Mouse (Mus musculus) heart, embryonic 10.5 days (tissue): ENCODE data around the gene Gm28230. TPM values are rescaled to one million over a fixed set of nuclear protein-coding genes. Genes with fewer than 3 reads are reported as not detected.

ENCODE experiments used
- DNase-seq: peaks from one replicate; pipeline ENCODE4 v3.0.0-alpha.2; 2017; ENCODE audit warnings: low spot score
- H3K27ac ChIP-seq: fragments of 300-500 bp; sonication (generic); 2 replicates; pipeline ENCODE4 v1.5.1; 2016; ENCODE audit warnings: mild to moderate bottlenecking
- H3K27me3 ChIP-seq: fragments of 300-500 bp; sonication (generic); 2 replicates; pipeline ENCODE4 v1.6.1; 2016; ENCODE audit warnings: mild to moderate bottlenecking; ENCODE audit not compliant: poor library complexity, insufficient read depth, severe bottlenecking
- H3K36me3 ChIP-seq: fragments of 300-500 bp; sonication (generic); 2 replicates; pipeline ENCODE4 v1.6.1; 2016; ENCODE audit warnings: mild to moderate bottlenecking, moderate library complexity
- H3K4me1 ChIP-seq: fragments of 300-500 bp; sonication (generic); 2 replicates; pipeline ENCODE4 v1.6.1; 2016; ENCODE audit warnings: mild to moderate bottlenecking
- H3K4me3 ChIP-seq: fragments of 300-500 bp; sonication (generic); 2 replicates; pipeline ENCODE4 v1.5.1; 2016; ENCODE audit warnings: mild to moderate bottlenecking, moderate library complexity
- H3K9me3 ChIP-seq: fragments of 300-500 bp; sonication (generic); 2 replicates; pipeline ENCODE4 v1.6.1; 2016; ENCODE audit warnings: mild to moderate bottlenecking, moderate library complexity
- WGBS: fragments of 180-500 bp; shearing (Covaris S2); methylation state at CpG from one replicate; pipeline ENCODE4 v1.1.7; 2016; 5-methylcytosine and 5-hydroxymethylcytosine counted together
- polyA plus RNA-seq: library from polyadenylated mRNA; unstranded; fragments of >200 nt; fragmentation: Nextera tagmentation; extraction: Ambion mirVana; gene quantifications from 2 replicates; pipeline ENCODE4 v1.2.1, GENCODE M21; 2016

Gm28230 gene
- polyA plus RNA-seq, 1 experiment from 2014 or later, result 0.35 TPM

DNA sequence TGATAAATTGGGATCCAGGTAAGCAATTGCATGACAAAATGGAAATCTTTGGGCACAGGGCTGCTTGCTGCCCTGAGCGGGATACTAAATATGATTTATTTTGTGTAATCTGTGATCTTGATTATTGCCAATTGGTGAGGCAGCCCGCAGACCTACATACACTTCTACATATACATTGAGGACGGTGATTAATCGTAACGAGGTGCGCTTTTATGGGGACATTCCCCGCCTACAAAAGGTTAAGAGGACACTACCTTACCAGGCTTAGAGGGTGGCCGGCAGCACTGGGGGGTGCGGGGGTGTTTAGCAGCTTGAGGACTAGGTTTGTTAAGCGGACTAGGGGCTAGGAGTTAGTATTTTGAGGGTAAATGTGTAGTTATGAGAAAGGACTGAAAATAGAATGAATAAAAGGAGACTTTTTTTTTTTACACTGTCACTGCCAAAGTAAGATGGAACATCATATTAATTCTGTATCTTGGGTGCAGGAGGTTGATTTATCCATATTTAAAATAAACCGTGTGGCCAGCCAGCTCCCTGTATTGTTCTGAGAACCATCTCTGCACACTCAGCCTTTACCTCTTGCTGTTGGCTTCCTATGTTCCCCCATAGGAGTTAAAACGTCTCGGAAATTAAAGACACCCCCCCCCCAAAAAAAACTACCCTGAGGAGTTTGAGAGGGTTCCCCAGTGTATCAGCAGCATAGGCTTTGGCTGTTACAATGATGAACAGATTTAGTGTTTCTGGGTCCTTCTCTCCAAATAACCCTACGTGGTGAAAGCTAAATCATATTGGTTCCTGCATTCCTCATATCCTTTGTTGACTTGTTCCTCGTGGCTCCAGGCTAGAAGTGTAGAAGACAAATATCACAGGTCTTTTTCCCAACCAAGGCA lies 10.4 kb downstream of the Gm28230 start:
- 4% methylated on average over 15 of the region's 15 CpGs for WGBS
- no peak for DNase-seq
- Histone ChIP-seq H3K4me1 (peaks cover 33% of the 10 kb centered on the region), H3K4me3 (peak overlapping the region; percentile 45), H3K36me3 (no peaks in the 10 kb centered on the region), H3K27ac (no peak overlapping the region), H3K27me3 (peaks cover 100% of the 10 kb centered on the region), H3K9me3 (no peaks in the 10 kb centered on the region)

DNA sequence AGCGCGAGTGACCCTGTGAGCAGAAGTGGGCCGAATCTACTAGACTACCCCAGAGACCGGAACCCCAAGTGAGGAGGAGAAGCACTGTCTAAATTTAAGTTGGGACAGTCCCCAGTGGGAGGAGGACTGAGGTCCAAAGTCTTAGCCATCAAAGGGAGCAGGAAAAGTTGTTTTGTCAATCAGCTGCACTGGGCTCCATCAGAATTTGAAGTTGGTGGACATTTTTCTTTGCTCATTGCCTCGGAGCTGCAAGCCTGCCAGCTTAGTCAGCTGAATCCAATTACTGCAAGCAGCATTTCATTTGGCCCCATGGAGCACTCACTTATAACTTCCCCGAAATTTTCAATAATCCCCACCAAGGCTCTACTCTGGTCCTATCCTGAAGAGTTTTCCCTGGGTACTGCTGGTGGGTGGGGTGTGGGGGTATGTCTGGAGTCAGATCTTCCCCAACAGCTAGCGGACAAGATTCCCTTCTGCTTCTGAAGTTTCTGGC lies 11.1 kb downstream of the Gm28230 start:
- Histone ChIP-seq H3K27ac (no peak overlapping the region), H3K36me3 (no peaks in the 10 kb centered on the region), H3K4me1 (peaks cover 31% of the 10 kb centered on the region), H3K9me3 (no peaks in the 10 kb centered on the region), H3K4me3 (no peak overlapping the region), H3K27me3 (peaks cover 100% of the 10 kb centered on the region)
- no peak for DNase-seq
- WGBS, result 3% methylated on average over 7 of the region's 7 CpGs

DNA sequence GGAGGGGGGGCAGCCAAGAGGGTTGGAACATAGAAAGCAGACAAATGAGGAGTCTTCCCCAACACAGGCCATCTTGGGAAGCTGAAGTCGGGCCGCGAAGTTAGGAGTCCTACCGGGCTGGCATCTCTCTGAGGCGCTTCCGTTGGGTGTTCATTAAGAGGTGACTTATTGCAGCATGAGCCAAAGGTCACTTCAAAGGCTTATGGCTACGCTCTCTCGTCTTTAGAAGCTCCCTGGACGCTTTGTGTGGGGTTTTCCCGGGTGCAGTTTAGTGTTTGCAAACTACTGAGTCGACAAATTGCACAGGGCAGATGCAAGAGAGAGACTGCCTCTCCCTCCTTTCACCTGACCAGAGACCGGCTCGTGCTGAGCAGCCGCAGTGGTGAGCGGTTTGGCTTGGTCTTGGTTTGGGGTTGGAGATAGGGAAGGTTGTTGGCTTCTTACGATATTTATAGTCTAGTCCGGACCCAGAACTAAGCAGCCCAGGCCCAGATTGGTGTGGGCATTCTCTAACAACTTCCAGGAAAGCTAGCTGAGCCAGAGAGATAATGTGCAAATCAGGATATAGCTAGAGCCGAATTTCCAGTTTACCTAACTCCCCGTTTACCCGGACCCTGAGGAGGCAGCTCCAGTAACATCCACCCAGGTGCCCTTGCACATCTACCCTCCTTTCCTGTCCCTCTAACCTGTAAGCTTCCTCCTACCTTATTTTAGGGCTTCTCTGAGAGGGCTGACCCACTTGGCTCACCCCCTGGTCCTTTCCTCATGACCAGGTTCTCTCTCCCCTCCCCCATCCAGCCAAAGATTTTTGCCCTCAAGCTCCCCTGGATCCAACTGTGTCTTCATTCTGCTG lies 12.3 kb downstream of the Gm28230 start:
- peaks cover 26% of the 10 kb centered on the region for H3K4me1 ChIP-seq
- no peak overlapping the region for H3K4me3 ChIP-seq
- WGBS, result under 1% methylated on average over 20 of the region's 20 CpGs
- peaks cover 100% of the 10 kb centered on the region for H3K27me3 ChIP-seq
- H3K36me3 ChIP-seq, result no peaks in the 10 kb centered on the region
- H3K27ac ChIP-seq, result no peak overlapping the region
- H3K9me3 ChIP-seq, result no peaks in the 10 kb centered on the region
- DNase-seq, result no peak

DNA sequence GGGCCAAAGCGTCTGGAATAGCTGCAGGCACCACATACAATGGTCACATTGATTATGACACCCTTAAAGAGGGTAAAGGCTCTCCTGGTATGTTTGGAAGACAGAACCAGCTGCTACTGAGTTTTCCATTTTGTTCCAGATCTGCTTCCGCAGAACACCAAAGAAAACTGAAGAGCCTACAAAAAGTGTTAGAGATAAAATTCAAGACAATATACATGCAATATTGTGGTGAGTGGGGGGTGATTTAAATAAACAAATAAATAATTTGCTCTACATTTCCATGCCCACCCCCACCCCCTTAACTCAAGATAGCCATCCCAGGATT lies 12.9 kb downstream of the Gm28230 start:
- Histone ChIP-seq H3K27ac (no peak overlapping the region), H3K4me1 (peaks cover 26% of the 10 kb centered on the region), H3K9me3 (no peaks in the 10 kb centered on the region), H3K4me3 (no peak overlapping the region), H3K36me3 (no peaks in the 10 kb centered on the region), H3K27me3 (peaks cover 100% of the 10 kb centered on the region)
- WGBS, result 8% methylated on average over 2 of the region's 2 CpGs
- DNase-seq, result no peak

DNA sequence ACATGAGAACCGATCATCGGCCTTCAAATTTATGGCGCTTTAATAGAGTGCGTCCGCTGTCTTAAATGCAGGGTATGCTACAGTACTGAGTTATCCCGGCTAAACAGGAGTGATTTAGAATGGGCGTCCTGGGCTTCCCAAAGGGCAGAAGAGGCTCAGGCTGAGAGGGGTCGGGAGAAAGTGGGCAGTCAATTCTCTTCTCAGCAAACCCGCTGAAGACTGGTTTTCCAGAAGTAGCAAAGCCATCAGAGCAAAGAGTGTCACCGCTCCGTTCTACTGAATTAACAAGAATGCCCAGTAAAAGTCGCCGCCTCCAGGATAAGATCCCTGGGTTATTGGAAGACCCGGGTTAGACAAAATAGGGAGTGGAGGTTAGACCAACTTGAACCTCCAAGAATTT lies 13.3 kb downstream of the Gm28230 start:
- H3K36me3 ChIP-seq, result no peaks in the 10 kb centered on the region
- H3K4me3 ChIP-seq, result peak overlapping the region; percentile 33; the same call in 1 of the 2 replicates
- H3K9me3 ChIP-seq, result no peaks in the 10 kb centered on the region
- peaks cover 100% of the 10 kb centered on the region for H3K27me3 ChIP-seq
- H3K27ac ChIP-seq, result no peak overlapping the region
- DNase-seq, result no peak
- peaks cover 26% of the 10 kb centered on the region for H3K4me1 ChIP-seq
- 2% methylated on average over 14 of the region's 14 CpGs for WGBS

DNA sequence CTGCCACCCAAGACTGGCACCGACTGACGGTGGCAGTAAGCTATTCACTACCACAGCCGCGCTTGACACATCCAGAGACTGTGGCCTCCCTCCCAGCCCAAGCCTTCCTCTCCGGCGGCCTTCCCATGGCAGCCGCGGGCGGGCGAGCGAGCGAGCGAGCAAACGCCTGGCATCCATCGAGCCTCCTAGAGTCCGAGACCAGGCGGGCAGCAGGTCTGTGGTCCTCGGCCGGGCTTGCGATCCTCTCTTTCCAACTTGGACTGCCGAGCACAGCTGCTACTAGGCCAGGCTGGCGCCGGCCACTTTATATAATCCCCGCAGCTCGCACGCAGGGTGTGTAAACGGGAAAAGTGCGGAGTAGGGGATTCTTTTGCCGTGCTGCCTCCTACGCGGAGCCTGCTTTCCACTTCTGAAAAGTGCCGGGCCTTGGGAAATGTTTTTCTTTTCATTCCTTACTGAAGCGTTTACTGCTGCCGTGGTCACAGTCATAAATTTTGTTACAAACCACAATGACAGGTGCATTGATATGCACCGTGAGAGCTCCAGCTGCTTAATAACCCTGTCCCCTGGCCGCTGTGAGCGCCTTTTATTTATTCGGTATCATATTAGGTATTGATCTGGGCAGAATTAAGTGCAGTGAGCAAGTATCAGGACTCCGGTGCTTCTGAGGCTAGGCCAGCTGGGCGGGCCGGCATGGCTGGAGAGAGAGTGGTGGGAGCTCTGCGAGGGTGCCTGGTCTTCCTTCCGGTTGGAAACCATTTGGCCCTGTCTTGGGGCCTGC lies 14.0 kb downstream of the Gm28230 start:
- DNase-seq, result no peak
- Histone ChIP-seq H3K36me3 (no peaks in the 10 kb centered on the region), H3K27ac (0 out of 2 replicates have a peak overlapping the region, but pooled peaks have one; percentile 2), H3K4me1 (peaks cover 21% of the 10 kb centered on the region), H3K9me3 (no peaks in the 10 kb centered on the region), H3K27me3 (peaks cover 100% of the 10 kb centered on the region), H3K4me3 (peak overlapping the region; percentile 33; the same call in 1 of the 2 replicates)
- WGBS, result 2% methylated on average over 43 of the region's 43 CpGs

DNA sequence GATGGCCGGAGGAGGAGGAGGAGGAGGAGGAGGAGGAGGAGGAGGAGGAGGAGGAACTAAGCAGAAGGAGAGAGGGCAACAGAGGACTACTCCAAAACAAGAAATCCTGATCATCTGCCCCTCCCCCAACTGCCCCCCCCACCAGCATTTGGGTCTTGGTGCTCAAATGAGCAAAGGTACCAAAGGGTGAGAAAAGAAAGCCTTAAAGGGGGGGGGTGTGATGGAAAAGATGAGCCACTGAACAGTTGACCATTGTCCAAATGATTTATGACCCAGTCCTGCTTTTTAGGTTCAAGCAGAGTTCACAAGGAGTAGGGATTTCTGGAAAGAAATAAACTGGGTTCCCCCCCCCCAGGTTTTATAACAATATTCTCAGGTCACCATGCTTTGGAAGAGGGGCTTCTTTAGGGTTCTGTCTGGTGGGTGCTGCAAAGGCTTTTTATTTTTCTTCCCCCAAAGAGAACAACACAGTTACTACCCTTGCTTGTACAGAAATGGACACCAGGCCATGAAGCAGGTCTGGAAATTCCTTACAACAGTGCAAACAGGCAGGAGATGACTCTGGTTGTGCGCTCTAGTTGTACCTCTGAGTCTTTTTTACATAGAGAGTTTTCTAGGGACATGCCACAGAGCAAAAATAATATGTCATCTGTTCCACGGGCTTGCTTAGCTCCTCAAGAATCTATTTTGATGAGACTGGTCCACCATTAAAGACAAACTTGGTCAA lies 14.9 kb downstream of the Gm28230 start:
- H3K36me3 ChIP-seq, result no peaks in the 10 kb centered on the region
- 38% methylated on average over 2 of the region's 3 CpGs for WGBS
- no peak overlapping the region for H3K4me3 ChIP-seq
- no peak overlapping the region for H3K27ac ChIP-seq
- peaks cover 100% of the 10 kb centered on the region for H3K27me3 ChIP-seq
- H3K9me3 ChIP-seq, result no peaks in the 10 kb centered on the region
- no peak for DNase-seq
- H3K4me1 ChIP-seq, result peaks cover 16% of the 10 kb centered on the region

DNA sequence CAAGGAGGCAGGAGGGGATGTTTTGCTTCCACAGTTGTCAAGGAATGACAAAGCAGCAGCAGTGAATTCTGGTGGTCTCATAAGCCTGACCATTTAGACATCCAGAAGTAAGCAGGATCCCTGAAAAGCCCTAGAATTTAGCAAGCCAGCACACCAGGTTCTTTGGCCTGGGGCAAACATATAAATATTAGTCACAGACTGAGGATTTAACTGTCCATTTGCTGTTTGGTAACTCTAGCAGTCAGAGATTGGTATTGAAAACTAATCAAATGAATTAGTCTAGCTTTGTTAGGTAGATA lies 15.4 kb downstream of the Gm28230 start:
- H3K9me3 ChIP-seq, result no peaks in the 10 kb centered on the region
- no peak for DNase-seq
- no peak overlapping the region for H3K4me3 ChIP-seq
- H3K27me3 ChIP-seq, result peaks cover 100% of the 10 kb centered on the region
- H3K4me1 ChIP-seq, result peaks cover 19% of the 10 kb centered on the region
- H3K27ac ChIP-seq, result no peak overlapping the region
- H3K36me3 ChIP-seq, result no peaks in the 10 kb centered on the region

DNA sequence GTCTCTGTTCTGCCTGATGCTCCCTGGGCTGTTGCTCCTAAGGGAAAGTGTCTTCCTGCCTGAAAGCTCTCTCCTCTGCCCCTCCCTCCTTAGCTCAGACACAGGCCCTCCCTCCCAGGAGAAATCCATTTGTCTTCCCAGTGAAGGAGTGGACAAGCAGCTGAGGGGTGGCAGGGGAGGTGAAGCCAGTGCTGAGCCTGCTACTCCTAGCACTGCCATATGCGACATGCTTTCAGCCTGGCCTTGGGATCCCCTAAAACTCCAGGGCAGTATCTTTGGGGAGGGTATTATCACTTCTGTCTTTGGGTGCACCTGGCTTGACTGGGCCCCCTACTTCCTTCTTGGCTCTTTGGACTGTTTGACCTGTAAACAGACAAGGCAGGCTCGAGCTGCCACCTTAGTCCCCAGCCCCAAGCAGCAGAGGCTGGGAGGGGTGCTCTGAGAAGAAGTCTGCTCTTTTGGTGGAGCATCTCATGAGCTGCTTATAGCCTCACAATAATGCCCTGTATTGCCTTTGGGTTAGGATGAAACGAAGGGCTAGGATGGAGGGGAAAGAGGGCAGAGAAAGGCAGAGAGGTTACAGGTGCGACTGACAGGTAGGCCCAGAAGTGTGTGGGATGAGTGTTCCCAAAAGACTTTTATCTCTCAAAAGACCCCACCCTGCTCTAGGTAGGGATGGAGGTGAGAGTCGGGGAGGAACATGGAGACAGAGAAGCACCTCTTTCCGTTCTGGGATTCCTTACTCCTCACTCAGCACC lies 19.2 kb downstream of the Gm28230 start:
- Histone ChIP-seq H3K4me3 (no peak overlapping the region), H3K9me3 (no peaks in the 10 kb centered on the region)
- WGBS, result 5% methylated on average over 6 of the region's 6 CpGs

DNA sequence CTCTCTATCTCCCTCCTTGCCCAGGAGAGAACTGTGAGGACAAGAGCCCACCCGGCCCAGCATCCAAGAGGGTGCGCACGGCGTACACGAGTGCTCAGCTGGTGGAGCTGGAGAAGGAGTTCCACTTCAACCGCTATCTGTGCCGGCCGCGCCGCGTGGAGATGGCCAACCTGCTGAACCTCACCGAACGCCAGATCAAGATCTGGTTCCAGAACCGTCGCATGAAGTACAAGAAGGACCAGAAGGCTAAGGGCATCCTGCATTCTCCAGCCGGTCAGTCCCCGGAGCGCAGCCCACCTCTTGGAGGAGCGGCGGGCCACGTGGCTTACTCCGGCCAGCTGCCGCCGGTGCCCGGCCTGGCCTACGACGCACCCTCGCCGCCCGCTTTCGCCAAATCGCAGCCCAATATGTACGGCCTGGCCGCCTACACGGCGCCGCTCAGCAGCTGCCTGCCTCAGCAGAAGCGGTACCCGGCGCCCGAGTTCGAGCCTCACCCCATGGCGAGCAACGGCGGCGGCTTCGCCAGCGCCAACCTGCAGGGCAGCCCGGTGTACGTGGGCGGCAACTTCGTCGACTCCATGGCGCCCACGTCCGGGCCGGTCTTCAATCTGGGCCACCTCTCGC lies 19.9 kb downstream of the Gm28230 start:
- Histone ChIP-seq H3K4me3 (peak overlapping the region; percentile 46), H3K27me3 (peaks cover 100% of the 10 kb centered on the region), H3K27ac (peak overlapping the region; percentile 62), H3K36me3 (no peaks in the 10 kb centered on the region), H3K4me1 (peaks cover 25% of the 10 kb centered on the region), H3K9me3 (no peaks in the 10 kb centered on the region)
- peak; percentile 74 for DNase-seq
- under 1% methylated on average over 58 of the region's 58 CpGs for WGBS

More for the DNA sequence above, 19.2 kb downstream of the Gm28230 start:
- H3K27ac ChIP-seq, result 0 out of 2 replicates have a peak overlapping the region, but pooled peaks have one; percentile 62
- no peaks in the 10 kb centered on the region for H3K36me3 ChIP-seq
- peaks cover 28% of the 10 kb centered on the region for H3K4me1 ChIP-seq
- peaks cover 100% of the 10 kb centered on the region for H3K27me3 ChIP-seq
- DNase-seq, result peak; percentile 72

DNA sequence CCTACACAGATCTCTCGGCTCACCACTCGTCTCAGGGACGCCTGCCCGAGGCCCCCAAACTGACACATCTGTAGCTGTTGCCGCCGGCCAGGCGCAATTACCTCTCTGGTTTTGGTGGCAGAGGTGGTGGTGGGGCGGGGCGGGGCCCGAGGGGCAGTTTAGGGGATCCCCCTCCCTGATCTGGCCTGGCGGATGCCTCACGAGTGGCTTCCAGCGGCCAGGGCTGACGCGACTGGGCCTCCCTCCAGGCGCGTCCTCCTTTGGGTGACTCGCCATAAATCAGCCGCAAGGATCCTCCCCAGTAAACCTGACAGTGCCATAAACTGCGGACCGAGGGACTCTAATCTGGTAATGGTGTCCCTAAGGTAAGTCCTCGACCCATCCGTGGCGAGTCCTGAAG lies 20.5 kb downstream of the Gm28230 start:
- H3K27ac ChIP-seq, result no peak overlapping the region
- no peak for DNase-seq

More for the DNA sequence above, 20.5 kb downstream of the Gm28230 start:
- 2% methylated on average over 24 of the region's 24 CpGs for WGBS
- peaks cover 25% of the 10 kb centered on the region for H3K4me1 ChIP-seq
- no peaks in the 10 kb centered on the region for H3K36me3 ChIP-seq
- peaks cover 100% of the 10 kb centered on the region for H3K27me3 ChIP-seq
- peak overlapping the region; percentile 46 for H3K4me3 ChIP-seq
- no peaks in the 10 kb centered on the region for H3K9me3 ChIP-seq
